Mouse (Mus musculus) inflammation-experienced regulatory T-cells, adult 6 months (primary cell): ENCODE measurements around the gene Pcgf6. TPM values are rescaled to one million over a fixed set of nuclear protein-coding genes. Genes with fewer than 3 reads are reported as not detected.
"Not testable (repeated sequence)": the region's sequence is repeated elsewhere in the genome, so short reads cannot be mapped to it uniquely, and the experiment has no call there.

Source experiments
- ATAC-seq: one replicate; pipeline ENCODE4 v1.8.0; 2017
- polyA plus RNA-seq, 3 experiments: library from polyadenylated mRNA; unstranded; fragments of 100-300 nt; shearing (Covaris generic); gene quantifications; one replicate each; pipeline ENCODE4 v1.2.1; 2017

Pcgf6 gene
- polyA plus RNA-seq, 3 experiments from 2014 or later: 4.9 to 10.8 (median 9.7) TPM

- no peak for ATAC-seq
These were observed 25.8 kb downstream of the Pcgf6 start for GRCm38 (mm10) chr19:47024954-47025353.

- no peak for ATAC-seq
These were observed 27.2 kb downstream of the Pcgf6 start for GRCm38 (mm10) chr19:47023546-47023945.

GRCm38 (mm10) chr19:47022709-47023108 is 28.0 kb downstream of the Pcgf6 start:
- ATAC-seq: no peak

- no peak for ATAC-seq
These were observed 31.4 kb downstream of the Pcgf6 start for GRCm38 (mm10) chr19:47019326-47019725.

- ATAC-seq: no peak
These were observed 32.4 kb downstream of the Pcgf6 start for GRCm38 (mm10) chr19:47018330-47018729.

GRCm38 (mm10) chr19:47017831-47018230 is 32.9 kb downstream of the Pcgf6 start:
- ATAC-seq: no peak

- ATAC-seq: no peak
These were observed 34.2 kb downstream of the Pcgf6 start for GRCm38 (mm10) chr19:47016487-47016886.

- no peak for ATAC-seq
These were observed 34.7 kb downstream of the Pcgf6 start for GRCm38 (mm10) chr19:47015965-47016364.

- ATAC-seq: no peak
These were observed 35.3 kb downstream of the Pcgf6 start for GRCm38 (mm10) chr19:47015396-47015795.

GRCm38 (mm10) chr19:47014447-47015381 is 36.0 kb downstream of the Pcgf6 start, which contains the start of the genes Ina and Nt5c2:
Ina (plus strand) TSS chr19:47014698.
Nt5c2 (minus strand) TSS chr19:47015153.
- ATAC-seq: no peak

- ATAC-seq: no peak
These were observed 36.6 kb downstream of the Pcgf6 start for GRCm38 (mm10) chr19:47014159-47014446.

GRCm38 (mm10) chr19:47013340-47014158 is 37.2 kb downstream of the Pcgf6 start:
- ATAC-seq: no peak

- no peak for ATAC-seq
These were observed 38.1 kb downstream of the Pcgf6 start for GRCm38 (mm10) chr19:47012521-47013130.

GRCm38 (mm10) chr19:47009943-47010342 is 40.8 kb downstream of the Pcgf6 start:
- ATAC-seq: no peak

- no peak for ATAC-seq
These were observed 41.3 kb downstream of the Pcgf6 start for GRCm38 (mm10) chr19:47009420-47009819.

- ATAC-seq: no peak
These were observed 44.4 kb downstream of the Pcgf6 start for GRCm38 (mm10) chr19:47006321-47006720.

- no peak for ATAC-seq
These were observed 44.8 kb downstream of the Pcgf6 start for GRCm38 (mm10) chr19:47005873-47006272.

GRCm38 (mm10) chr19:47003742-47004511 is 46.8 kb downstream of the Pcgf6 start:
- ATAC-seq: no peak

- ATAC-seq: not testable (repeated sequence)
These were observed 50.3 kb downstream of the Pcgf6 start for GRCm38 (mm10) chr19:47000357-47000756.

- no peak for ATAC-seq
These were observed 51.0 kb downstream of the Pcgf6 start for GRCm38 (mm10) chr19:46999753-47000152.

- ATAC-seq: no peak
These were observed 51.8 kb downstream of the Pcgf6 start for GRCm38 (mm10) chr19:46998953-46999352.

- ATAC-seq: no peak
These were observed 52.4 kb downstream of the Pcgf6 start for GRCm38 (mm10) chr19:46998168-46998870.
